Mouse (Mus musculus) spleen, adult 18-20 months (tissue): ENCODE data around the gene Dynlt1f.
"Not testable (repeated sequence)": the region's sequence is repeated elsewhere in the genome, so short reads cannot be mapped to it uniquely, and the experiment has no call there.

ENCODE experiments used
- DNase-seq, 2 experiments: peaks; one replicate each; pipeline ENCODE4 v3.0.0; 2022; ENCODE audit warnings: mixed read lengths in 2 of 2

The Dynlt1f gene

DNA sequence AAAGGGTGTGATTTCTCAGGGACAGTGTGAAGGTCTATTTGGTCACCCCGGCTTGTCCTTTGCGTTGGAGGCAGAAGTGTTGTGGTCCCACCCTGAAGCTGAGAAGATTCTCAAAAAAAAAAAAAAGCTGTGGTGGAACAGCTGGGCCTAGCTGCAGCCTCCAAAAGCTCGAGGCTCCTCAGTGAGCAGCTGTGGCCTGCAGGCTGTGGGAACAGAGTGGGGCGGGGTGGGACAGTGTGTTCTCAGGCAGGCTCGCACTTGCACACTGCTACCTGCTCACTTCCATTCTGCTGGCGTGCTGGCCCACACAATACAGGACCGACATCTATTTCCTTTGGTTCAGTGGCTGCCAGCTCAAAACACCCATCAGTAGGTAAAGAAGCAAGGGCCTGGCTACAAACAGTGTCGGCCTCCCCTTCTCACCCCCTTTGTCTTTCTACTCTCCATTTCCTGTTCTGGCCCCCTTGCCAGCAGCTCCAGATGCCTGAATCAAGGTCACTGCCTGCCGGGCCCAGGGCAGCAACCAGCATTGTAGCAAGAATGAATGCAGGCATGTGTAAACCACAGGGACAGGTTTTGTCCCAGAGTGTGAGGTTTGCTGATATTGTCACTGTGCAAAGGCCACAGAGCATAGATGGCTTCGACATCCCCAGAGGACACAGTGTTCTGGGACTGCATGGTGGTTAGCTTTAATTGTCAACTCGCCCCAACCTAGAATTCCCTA is 5.6 kb upstream of the Dynlt1f start:
- not testable (repeated sequence) for DNase-seq

GRCm38 (mm10) chr17:6660589-6660988 is 4.9 kb upstream of the Dynlt1f start:
- DNase-seq = not testable (repeated sequence)

GRCm38 (mm10) chr17:6658801-6659200 is 3.1 kb upstream of the Dynlt1f start, which contains the start of gene Sytl3:
Sytl3 (plus strand) TSS chr17:6659093.
- peak in 1 of 2 experiments; percentile 32 for DNase-seq

- not testable (repeated sequence) for DNase-seq
Observed at GRCm38 (mm10) chr17:6656471-6656870, 771 bp upstream of the Dynlt1f start.

DNA sequence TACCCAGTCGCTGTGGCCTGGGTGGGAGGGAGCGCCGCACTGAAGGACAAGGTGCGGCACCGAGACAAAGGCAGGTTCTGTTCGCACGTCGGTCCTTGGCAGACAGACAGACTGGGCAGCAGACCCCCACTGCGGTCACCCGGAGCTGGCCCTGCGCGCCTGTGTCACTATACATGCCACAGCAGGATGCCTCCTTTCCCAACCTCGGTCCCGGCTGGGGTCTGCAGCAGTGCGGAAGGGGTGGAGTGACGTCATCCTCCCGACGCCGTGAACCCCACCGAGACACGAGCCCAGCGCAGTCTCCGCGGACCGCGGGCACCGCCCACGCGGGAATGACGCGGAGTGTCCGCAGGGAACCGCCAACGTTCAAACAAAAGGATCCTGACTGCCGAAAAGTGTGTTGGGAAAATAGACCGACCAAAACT is 601 bp downstream of the Dynlt1f start:
- peak in 1 of 2 experiments; percentile 53 for DNase-seq

GRCm38 (mm10) chr17:6653341-6653946 is 2.3 kb downstream of the Dynlt1f start:
- DNase-seq = not testable (repeated sequence)

DNA sequence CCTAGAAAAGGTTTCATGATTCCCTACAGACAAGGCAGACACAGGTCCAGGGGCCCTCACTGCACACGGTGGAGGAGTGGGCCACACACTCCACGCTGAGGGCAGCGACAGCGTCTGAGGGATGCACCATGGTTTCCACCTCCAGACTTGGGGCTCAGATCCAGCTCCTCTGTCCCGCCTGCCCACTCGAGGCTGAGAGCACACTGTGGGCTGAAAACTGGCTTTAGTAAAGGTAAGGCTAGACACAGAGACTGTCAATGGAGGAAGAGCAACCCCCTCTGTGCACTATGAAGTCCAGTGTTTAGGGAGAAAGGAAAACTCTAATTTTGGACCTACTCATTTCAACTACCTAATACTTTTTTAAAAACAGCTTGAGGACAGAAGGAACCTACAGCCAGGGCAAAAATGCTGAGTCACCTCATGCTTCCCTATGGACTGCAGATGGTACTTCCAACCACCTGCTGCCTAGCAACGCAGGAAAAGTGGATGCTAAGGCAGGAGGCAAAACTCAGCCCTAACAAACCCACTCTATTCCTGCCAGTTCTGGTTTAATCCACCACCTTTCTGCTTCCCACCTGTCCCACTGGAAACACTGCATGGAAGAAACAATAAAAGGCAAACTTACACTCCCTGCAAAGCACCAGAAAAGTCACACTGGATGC is 4.7 kb downstream of the Dynlt1f start:
- not testable (repeated sequence) for DNase-seq

DNA sequence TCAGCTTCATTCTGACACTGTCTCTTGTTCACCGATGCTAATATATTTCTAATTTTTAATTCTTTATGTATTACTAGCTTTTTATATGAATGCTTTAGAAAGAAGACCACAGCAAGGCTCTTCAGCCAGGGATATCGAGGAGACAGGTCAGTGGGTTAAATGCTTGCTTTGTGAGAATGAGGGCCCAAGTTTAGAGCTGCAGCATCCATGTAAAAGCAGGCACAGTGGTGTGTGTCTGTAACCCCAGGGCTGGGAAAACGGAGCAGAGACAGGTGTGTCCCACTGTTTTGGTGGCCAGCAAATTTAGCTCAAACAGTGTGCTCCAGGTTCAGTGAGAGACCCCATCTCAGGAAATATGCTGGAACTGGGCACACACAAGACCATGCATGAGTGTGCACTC is 8.2 kb downstream of the Dynlt1f start:
- DNase-seq = not testable (repeated sequence)

- not testable (repeated sequence) for DNase-seq
Observed at GRCm38 (mm10) chr17:6646841-6647240, 8.9 kb downstream of the Dynlt1f start.

GRCm38 (mm10) chr17:6645668-6646067 is 10.0 kb downstream of the Dynlt1f start:
- not testable (repeated sequence) for DNase-seq

DNA sequence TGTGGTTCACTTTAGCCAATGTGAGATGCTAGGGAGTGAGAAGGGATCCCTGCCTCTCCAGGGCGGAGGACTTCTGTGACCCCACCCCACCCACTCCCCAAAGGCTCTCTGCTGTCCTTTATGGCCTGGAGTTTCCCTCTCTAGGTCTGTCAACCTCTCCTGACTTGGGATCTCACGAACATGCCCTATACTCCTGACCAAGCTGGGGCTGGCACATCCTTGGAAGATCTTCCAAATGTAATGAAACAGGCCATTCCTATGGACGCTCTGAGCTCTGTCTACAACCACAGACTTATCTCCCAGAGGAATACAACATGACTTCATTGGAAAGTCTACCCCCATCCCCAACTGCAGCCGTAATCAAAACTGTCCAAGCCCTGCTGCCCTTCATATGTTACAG is 11.0 kb downstream of the Dynlt1f start:
- not testable (repeated sequence) for DNase-seq

DNA sequence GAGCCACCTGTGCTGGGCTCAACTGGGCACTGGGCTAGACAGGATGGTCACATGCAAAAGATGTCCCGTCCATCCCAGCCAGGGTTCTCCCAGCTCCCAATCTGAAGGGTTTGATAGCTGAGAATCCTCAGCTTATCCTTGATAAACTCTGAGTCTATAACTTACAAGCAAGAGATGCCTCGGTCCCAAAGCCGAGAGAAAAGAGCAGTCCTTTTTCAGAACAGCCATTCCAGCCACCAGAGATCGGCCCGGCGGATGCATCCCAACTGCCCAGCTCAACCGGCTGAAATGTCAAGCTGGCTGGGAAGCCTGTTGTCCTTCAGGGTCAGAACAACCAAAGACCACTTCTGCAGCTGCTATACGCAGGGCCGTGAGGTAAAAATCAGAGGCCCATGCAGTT is 11.5 kb downstream of the Dynlt1f start:
- not testable (repeated sequence) for DNase-seq

- DNase-seq = not testable (repeated sequence)
Observed at GRCm38 (mm10) chr17:6640771-6641429, 14.8 kb downstream of the Dynlt1f start.

- not testable (repeated sequence) for DNase-seq
Observed at GRCm38 (mm10) chr17:6640044-6640637, 15.6 kb downstream of the Dynlt1f start.

DNA sequence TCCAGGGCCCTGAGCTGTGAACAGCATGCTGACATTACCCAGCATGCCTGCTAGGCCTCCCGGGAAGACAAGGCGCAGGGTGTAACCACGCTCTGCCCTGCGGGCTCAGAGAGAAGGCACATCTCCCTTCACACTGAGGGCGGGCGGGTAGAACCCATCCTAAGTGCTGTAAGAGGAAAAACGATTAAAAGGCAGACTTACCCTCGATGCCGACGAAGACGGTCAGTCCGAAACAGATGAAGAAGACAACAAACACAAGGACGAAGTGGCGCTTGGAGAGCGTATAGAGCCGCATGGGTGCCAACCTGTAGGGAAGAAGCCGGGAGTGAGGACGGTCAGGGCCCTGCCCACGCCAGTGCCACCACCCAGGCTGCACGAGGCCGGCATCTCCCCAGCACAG is 16.2 kb downstream of the Dynlt1f start:
- DNase-seq = not testable (repeated sequence)

GRCm38 (mm10) chr17:6638444-6638843 is 17.3 kb downstream of the Dynlt1f start:
- DNase-seq = not testable (repeated sequence)

DNA sequence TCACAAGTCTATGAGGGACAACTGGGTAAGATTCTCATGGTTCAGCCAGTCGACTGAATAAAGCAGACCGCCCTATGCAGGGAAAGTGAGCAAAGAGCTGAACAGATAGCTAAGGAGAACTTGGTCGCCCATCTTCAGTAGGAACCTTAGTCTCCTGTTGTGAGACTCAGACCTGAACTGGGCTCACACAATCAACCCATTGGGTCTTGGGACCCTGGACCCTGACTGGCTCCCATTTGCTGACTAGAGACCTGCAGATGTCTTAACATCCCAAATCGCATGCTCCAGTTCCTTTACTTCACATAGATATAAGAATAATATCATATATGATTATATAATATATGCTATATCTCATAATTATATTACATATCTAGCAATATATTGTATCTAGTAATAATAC is 18.3 kb downstream of the Dynlt1f start:
- DNase-seq = not testable (repeated sequence)

- DNase-seq = no peak
Observed at GRCm38 (mm10) chr17:6636861-6637260, 18.8 kb downstream of the Dynlt1f start.

- DNase-seq = not testable (repeated sequence)
Observed at GRCm38 (mm10) chr17:6635781-6636180, 19.9 kb downstream of the Dynlt1f start.

GRCm38 (mm10) chr17:6632850-6633249 is 22.9 kb downstream of the Dynlt1f start:
- not testable (repeated sequence) for DNase-seq

DNA sequence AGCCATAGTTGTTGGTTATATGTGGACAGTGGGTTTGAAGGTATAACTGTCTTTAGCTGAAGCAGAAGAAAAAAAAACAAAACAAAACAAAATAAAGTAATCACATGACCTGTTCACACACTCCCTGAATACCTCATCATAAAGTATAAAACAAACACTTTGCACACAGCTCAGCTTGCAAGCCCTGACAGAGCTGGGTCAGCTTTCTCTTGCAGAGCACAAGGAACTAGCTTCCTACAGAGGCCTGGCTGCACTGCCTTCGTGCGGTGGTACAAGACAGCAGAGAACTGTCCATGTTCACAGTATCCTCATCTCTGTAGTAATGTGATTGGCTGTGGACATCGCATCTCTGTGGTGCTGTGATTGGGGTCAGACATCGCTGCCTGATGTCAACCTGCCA is 25.3 kb downstream of the Dynlt1f start:
- DNase-seq = not testable (repeated sequence)

- not testable (repeated sequence) for DNase-seq
Observed at GRCm38 (mm10) chr17:6624926-6625558, 30.7 kb downstream of the Dynlt1f start.
